Mouse (Mus musculus) kidney, adult 2 months (tissue): ENCODE data around the gene Bzw1.
A peak's percentile ranks its signal among the peaks of the same experiment; 100 is the strongest.

Source experiments
- CTCF ChIP-seq: fragments of 200-500 bp; conservative IDR thresholded peaks from 2 replicates; pipeline ENCODE4 v1.5.1; 2011; ENCODE audit warnings: low read depth, mild to moderate bottlenecking, control low read depth, low read length, moderate library complexity, mixed read lengths; ENCODE audit not compliant: insufficient read depth, insufficient read length
- POLR2A ChIP-seq: fragments of 200-500 bp; IDR thresholded peaks from one replicate; pipeline ENCODE4 v1.6.1; 2011; ENCODE audit warnings: low read depth, low read length, control low read depth

GRCm38 (mm10) chr1:58445143-58445722, 52.5 kb downstream of the Bzw1 start, which contains the start of the genes Nif3l1 and Ppil3:
- TF ChIP-seq CTCF (no peak), POLR2A (peak; percentile 72)
